Mouse (Mus musculus): ENCODE measurements around the gene Gcsh. TPM values are rescaled to one million over a fixed set of nuclear protein-coding genes. Genes with fewer than 3 reads are reported as not detected.

The Gcsh gene
- total RNA-seq, 2 experiments from 2014 or later = 37.6 to 45.5 TPM

DNA sequence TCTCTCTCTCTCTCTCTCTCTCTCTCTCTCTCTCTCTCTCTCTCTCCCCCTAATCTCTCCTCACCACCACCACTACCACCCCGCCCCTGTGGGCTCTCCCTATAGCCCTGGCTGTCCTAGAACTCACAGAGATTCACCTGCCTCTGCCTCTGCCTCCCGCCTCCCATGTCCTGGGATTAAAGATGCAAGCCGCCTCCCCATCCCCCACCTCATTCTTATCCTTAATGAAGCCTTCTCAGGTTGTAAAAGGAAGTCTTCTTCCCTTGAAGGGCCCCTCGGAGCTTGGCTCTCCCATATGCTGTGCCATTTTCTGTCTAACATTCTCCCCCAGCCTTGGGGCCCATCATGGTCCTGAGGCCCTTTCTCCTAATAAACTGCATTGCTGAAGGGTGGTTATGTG lies 22.3 kb upstream of the Gcsh start:
- intact Hi-C loops (cut with DNase I) = no loop called here
- DNase-seq = no peak
- no peak for TF ChIP-seq CTCF (IDR thresholded peaks at IDR 0.05)
- no peak overlapping the region for H3K27ac ChIP-seq
- H3K4me3 ChIP-seq = no peak overlapping the region

GRCm38 (mm10) chr8:117011366-117011765 lies 18.0 kb upstream of the Gcsh start:
- Histone ChIP-seq H3K4me3 (no peak overlapping the region), H3K27ac (no peak overlapping the region)
- no peak for TF ChIP-seq CTCF (IDR thresholded peaks at IDR 0.05)
- intact Hi-C loops (cut with DNase I) = no loop called here
- DNase-seq = no peak

DNA sequence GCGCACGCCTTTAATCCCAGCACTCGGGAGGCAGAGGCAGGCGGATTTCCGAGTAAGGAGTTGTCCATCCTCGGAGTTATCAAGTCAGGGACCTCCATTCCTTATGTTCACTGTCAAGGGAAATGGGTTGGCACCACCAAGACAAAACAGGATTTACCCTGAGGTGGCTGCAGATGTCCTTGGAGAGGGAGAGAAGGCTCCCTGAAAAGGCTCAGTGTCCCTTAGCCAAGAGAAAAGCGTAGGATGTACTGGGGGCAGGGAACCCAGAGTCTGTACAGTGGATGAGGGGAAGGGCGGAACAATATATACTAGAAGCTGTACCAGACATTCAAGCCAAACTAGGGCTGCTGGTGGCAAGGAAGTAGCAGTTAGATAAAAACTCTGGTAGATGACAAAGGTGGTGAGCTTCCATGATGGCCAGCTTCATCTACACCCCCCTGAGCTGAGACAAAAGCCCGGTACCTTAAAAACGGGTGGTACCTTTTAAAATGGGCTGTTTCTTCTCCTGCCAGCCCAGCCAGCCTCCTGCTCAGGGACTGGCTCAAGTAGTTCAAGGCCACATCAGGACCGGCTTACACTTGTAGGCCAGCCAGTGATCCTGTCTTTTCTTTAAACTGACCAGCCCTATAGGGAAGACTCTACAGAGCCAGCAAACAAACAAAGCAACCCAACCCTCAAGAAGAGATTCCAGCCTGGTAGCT lies 829 bp upstream of the Gcsh start:
- DNase-seq = no peak
- no peak for TF ChIP-seq CTCF (IDR thresholded peaks at IDR 0.05)
- H3K27ac ChIP-seq = peak overlapping the region; percentile 97
- peak overlapping the region; percentile 88 for H3K4me3 ChIP-seq
- intact Hi-C loops (cut with DNase I) = loop anchor here (5.0 kb wide), 1 partner anchor 163 kb away; the partner anchor contains the start of gene Gan

DNA sequence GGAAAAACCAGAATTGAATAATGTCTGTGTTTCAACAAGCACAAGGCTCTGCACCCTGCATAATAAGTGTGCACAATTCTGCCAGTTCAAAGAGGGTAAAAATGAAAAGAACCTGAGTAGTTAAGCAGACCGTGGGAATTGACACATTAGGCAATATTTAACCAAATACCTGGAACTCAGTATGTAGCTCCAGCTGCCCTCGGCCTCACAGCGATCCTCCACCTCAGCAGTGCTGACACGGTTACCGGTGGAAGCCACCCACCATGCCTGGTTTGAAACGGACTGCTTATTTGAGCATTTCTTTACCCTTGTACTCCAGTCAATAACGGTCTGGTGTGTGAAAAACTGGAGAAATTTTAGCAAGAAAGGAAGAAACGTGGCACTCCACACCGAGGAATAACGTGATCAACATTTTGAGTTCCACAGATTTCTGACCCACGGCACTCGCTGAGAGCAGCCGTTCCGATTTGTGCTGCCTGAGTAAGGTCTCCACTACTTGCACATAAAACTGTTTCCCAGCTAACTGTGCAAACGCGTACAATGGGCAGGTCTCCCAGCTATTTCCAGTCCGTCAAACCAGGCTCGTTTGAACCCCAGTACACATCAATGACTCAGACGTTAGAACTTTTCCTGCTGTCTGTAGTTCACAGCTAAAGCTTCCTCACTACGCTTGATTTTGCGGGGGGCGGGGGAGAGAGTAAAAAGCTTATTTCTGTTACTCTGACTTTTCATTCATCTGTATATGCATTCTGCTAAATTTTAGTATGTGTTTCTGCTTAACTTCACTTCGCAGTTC lies 963 bp downstream of the Gcsh start:
- no peak for TF ChIP-seq CTCF (IDR thresholded peaks at IDR 0.05)
- intact Hi-C loops (cut with DNase I) = loop anchor here (2.0 to 5.0 kb wide), 2 partner anchors 14 to 165 kb away; partner anchors contain the start of genes 1700030J22Rik and Gan
- Histone ChIP-seq H3K27ac (peak overlapping the region; percentile 97), H3K4me3 (peak overlapping the region; percentile 88)
- DNase-seq = no peak

GRCm38 (mm10) chr8:116991241-116991640 lies 2.1 kb downstream of the Gcsh start:
- TF ChIP-seq CTCF (IDR thresholded peaks at IDR 0.05) = no peak
- intact Hi-C loops (cut with DNase I) = loop anchor here (5.0 kb wide), 1 partner anchor 166 kb away; the partner anchor contains the start of gene Gan
- no peak overlapping the region for H3K4me3 ChIP-seq
- no peak overlapping the region for H3K27ac ChIP-seq
- DNase-seq = no peak

DNA sequence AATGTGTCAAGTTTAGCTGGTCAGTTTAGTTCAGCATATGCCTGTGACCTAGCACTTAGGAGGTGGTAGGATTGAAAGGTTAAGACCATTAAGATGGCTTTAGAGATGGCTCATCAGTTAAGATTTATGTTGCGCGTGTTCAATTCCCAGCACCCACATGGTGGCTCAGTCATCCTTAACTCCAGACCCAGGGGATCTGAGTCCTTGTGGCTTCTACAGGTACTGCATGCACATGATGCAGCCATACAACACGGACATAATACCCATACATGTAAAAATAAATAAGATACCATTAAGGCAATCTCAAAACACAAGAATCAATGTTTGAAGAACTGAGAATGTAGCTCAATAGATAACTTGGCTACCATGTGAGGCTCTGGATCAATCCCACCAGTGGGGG lies 3.5 kb downstream of the Gcsh start:
- Histone ChIP-seq H3K27ac (no peak overlapping the region), H3K4me3 (no peak overlapping the region)
- no peak; the same call in 1 of the 2 replicates for TF ChIP-seq CTCF (IDR thresholded peaks at IDR 0.05)
- intact Hi-C loops (cut with DNase I) = loop anchor here (5.0 kb wide), 1 partner anchor 167 kb away; the partner anchor contains the start of gene Gan
- no peak for DNase-seq

DNA sequence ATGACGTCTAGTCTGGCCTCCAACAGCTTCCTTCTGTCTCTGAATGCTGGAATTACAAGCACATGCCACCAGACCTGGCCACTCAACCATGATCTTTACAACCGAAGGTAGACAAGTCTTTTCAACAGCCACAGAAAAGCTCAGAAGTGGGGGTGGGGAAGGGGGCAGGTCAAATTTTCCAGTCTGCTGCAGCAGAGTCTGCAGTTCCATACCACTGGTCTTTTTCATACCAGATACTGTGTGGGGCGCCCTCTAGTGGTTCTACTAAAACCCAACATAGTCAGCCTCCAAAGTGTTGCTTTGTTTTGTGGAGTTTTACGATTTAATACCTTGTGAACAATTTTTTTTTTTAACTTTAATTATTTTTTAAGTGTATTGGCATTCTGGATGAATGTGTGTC lies 13.2 kb downstream of the Gcsh start:
- intact Hi-C loops (cut with DNase I) = no loop called here
- peak; percentile 80 for TF ChIP-seq CTCF (IDR thresholded peaks at IDR 0.05)
- Histone ChIP-seq H3K4me3 (no peak overlapping the region), H3K27ac (no peak overlapping the region)
- DNase-seq = peak; percentile 54

DNA sequence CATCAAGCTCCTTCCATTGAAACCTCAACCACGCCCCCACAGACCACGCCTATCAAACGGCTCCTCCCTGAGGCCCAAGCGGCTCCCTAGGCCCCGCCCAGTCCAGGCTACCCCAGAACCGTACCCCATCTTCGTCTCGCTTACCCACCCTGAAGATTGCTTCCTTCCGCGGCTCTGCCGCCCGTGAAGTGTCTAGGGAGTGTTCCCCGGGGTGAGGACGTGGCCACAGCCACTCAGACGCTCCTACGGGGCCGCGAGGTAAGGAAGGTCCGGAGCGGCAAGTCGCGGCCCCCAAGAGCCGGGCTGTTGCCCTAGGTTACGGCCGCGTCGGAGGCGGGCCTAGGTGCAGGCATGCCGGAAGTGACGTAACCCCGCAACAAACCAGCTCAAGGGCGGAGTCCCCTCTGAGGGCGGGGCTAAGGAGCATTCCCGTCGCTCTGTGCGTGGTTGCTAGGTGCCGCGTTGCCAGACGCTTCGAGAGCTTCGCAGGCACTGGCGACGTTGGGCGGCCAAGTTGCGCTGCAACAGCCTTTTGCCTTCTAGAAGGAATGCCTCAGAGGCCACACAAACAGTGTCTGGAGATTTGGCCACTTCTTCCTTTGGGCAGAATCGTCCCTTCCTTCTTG lies 14.6 kb downstream of the Gcsh start, which contains the start of gene 1700030J22Rik:
Gene 1700030J22Rik, minus strand, starts transcription at position 329 of the 626 bp plus-strand sequence.
- peak within 1 kb of the TSS; percentile 81 for H3K27ac ChIP-seq
- peak within 1 kb of the TSS; percentile 91 for H3K4me3 ChIP-seq
- DNase-seq = peak; percentile 99
- intact Hi-C loops (cut with DNase I) = loop anchor here (1.0 to 2.0 kb wide), 3 partner anchors 14 to 56 kb away; partner anchors contain the start of genes Atmin and Gcsh
- TF ChIP-seq CTCF (IDR thresholded peaks at IDR 0.05) = peak; percentile 36

GRCm38 (mm10) chr8:116978052-116978451 lies 15.3 kb downstream of the Gcsh start:
- Histone ChIP-seq H3K27ac (0 out of 2 replicates have a peak overlapping the region, but pooled peaks have one; percentile 81), H3K4me3 (peak overlapping the region; percentile 91)
- TF ChIP-seq CTCF (IDR thresholded peaks at IDR 0.05) = no peak
- intact Hi-C loops (cut with DNase I) = loop anchor here (2.0 kb wide), 2 partner anchors 15 to 55 kb away; partner anchors contain the start of gene Gcsh
- no peak for DNase-seq

- H3K4me3 ChIP-seq = peak overlapping the region; percentile 21; the same call in 1 of the 2 replicates
- no peak overlapping the region for H3K27ac ChIP-seq
- no peak for TF ChIP-seq CTCF (IDR thresholded peaks at IDR 0.05)
- intact Hi-C loops (cut with DNase I) = no loop called here
- DNase-seq = no peak
These were observed 17.7 kb downstream of the Gcsh start for GRCm38 (mm10) chr8:116975606-116976005.

DNA sequence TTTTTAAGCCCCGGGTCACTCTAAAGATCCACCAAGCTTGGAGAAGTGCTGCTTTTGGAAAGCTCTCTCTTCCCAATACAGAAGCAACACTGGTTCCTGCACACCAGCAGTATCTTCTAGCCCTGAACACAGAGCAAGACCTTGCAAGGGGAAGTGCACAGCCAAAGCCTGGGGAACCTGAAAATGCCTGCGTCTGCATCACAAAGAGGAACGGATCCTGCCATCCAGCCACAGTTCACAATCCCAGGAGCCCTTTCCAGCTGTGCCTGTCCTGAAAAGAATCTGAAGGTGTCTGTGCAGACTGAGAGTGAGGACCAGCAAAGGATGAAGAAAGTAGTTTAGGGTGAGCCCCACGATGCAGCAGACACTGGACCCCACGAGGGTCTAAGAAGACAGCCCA lies 18.3 kb downstream of the Gcsh start:
- intact Hi-C loops (cut with DNase I) = no loop called here
- no peak for TF ChIP-seq CTCF (IDR thresholded peaks at IDR 0.05)
- H3K27ac ChIP-seq = no peak overlapping the region
- no peak for DNase-seq
- H3K4me3 ChIP-seq = peak overlapping the region; percentile 21; the same call in 1 of the 2 replicates

GRCm38 (mm10) chr8:116969531-116969930 lies 23.8 kb downstream of the Gcsh start:
- TF ChIP-seq CTCF (IDR thresholded peaks at IDR 0.05) = no peak
- Histone ChIP-seq H3K27ac (no peak overlapping the region), H3K4me3 (no peak overlapping the region)
- DNase-seq = no peak
- intact Hi-C loops (cut with DNase I) = no loop called here

Data from gastrocnemius, adult 2 months (tissue).